Mouse (Mus musculus): Measurements from ENCODE around the gene Arglu1.

The Arglu1 gene

DNA sequence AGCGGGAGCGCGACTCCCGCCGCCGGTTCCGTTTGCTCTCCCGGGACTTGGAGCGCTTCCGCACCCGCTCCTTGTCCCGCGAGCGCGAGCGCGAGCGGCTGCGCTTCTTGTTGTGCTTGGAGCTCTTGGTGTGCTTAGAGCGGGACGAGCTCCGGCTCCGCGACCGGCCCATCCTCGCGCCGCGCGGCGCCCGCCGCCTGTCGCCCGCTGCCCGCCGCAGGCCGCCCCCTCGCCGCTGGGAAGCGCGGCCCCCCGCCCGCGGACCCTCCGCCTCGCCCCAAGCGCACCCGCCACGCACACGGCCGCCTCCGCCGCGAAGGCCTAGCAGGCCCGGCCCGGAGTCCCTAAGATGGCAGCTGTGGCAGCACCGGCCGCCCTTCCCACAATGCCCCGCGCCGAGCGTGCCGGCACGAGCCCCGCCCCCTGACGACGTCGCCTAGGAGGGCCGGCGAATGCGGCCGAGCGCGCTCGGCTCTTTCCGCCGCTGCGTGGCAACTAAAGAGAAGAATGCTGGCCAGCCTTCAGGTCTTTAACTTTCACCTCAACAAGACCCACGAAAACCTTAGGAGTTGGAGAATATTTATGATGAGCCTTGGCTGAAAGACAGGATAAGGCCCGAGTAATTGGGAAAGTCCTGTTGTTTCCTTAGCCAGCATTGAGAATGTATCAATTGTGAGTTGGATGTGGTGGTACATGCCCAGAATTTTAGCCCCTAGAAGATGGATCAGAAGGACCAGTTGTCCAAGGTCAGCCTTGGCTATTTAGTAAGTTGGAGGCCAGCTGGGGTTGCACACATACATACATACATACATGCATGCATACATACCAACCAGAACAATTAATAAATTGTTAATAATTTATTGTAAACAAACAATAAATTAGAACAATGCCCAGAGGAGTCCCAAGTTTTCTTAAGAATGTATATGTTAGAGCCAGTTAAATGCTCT lies at the start of gene Arglu1:
TSS of gene Arglu1 (minus strand) at position 376 of the 947 bp plus-strand sequence.
- peak; percentile 95 for DNase-seq

- no peak for DNase-seq
These were observed 47.0 kb upstream of the Arglu1 start for GRCm38 (mm10) chr8:8737271-8737670.

DNA sequence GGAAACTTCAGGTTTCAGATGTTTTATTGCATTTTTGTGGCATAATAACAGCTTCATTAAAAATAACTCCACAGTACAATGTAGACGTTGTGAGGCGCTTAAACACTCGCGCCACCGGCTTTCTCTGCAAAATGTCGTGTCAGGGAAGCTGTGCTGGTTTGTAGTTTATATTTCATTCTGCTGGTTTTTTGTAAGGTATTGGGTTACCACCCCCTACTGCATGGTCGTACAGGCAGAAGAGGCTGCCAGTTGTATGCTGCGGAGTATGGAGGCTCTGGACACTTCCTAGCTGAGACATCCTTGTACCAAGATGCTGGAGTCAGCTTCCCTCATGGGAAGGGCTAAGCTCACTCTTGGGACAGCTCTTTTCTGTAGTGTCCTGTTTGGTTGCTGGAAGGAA lies 46.5 kb upstream of the Arglu1 start:
- no peak for DNase-seq

GRCm38 (mm10) chr8:8733804-8734203 lies 43.5 kb upstream of the Arglu1 start:
- DNase-seq, result peak; percentile 4

DNA sequence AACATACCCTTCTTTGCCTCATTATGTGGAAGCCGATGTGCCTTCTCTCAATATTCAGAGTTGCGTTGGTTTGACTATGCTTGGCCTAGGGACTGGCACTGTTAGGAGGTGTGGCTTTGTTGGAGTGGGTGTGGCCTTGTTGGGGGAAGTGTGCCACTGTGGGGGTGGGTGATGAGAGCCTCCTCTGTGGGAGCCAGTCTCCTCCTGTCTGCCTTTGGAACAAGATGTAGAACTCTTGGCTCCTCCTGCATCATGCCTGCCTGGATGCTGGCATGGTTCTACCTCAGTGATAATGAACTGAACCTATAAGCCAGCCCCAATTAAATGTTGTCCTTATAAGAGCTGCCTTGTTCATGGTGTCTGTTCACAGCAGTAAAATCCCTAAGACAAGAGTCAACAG lies 38.3 kb upstream of the Arglu1 start:
- no peak for DNase-seq

GRCm38 (mm10) chr8:8726547-8726946 lies 36.2 kb upstream of the Arglu1 start:
- DNase-seq, result no peak

DNA sequence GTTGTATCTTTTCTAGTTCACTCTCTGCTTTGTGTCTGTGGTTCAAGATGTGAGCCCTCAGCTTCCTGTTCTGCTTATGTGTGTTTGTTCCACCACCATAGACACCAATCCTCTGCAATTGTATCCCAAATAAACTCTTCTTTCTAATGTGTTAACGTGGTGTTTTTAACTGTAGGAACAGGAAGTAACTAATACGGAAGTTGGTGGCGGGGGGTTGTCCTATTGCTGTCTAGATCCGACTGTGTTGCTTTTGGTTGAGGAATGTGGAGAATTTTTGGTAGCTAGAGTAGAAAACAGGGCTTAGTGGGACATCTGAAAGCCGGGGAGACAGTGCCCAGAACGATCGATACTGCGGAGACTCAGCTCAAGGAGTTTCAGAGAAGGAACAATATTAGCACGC lies 14.5 kb upstream of the Arglu1 start:
- no peak for DNase-seq

DNA sequence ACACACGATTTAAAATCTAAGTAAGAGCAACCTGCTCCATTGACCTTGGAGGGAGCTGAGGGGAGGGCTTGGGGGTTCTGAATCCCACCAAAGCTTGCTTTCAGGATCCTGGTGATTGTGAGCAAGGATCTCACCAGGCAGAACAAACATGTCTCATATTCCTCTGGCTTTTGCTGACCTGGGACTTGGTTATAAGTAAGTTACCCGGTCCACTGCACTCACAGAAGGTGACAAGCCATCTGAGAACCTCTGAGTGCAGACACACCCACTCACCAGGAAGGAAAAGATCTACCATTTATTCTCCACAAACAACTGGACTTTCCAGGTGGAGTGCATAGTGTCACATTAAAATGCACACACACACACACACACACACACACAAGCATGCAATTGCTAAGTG lies 13.3 kb upstream of the Arglu1 start:
- no peak for DNase-seq

DNA sequence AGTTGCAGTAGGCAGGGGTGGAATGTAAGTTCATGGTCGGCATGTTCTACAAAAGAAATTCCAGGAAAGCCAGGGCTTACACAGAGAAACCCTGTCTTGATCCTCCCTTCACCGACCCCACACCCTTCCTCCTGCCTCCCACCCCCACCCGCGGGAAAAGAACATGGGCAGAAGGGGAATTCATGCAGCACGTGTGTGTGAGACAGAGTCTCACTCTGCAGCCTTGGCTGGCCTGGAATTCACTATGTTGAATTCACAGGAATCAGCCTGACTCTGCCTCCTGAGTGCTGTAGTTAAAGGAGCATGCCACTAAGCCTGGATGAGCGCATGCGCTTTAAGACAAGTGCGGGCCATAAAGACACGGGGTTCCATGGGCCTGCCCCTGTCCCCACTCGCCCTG lies 10.5 kb upstream of the Arglu1 start:
- no peak for DNase-seq

DNA sequence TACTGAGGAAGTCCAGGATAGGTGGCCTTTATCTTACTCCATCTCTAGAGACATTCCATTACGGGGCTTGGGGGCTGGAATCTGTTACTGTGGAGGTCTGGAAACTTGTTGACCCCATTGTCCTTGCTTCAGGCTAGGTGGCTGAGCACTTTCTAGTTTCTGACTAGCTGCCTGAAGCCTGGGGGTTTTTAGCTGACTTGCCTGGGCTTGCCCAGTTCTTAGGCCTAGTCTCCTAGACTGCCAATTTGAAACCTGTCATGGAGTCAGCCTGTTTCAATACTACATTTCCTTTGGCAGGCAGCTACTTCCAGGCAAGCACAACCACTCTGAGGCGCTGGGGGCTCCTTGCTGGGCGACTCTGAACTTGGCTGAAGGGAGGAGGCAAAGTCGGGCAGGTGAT lies 9.9 kb upstream of the Arglu1 start:
- DNase-seq, result no peak

GRCm38 (mm10) chr8:8689454-8690145 lies 721 bp downstream of the Arglu1 start:
- DNase-seq, result peak; percentile 69

- no peak for DNase-seq
These were observed 1.4 kb downstream of the Arglu1 start for GRCm38 (mm10) chr8:8688823-8689453.

GRCm38 (mm10) chr8:8685517-8685916 lies 4.8 kb downstream of the Arglu1 start:
- no peak for DNase-seq

DNA sequence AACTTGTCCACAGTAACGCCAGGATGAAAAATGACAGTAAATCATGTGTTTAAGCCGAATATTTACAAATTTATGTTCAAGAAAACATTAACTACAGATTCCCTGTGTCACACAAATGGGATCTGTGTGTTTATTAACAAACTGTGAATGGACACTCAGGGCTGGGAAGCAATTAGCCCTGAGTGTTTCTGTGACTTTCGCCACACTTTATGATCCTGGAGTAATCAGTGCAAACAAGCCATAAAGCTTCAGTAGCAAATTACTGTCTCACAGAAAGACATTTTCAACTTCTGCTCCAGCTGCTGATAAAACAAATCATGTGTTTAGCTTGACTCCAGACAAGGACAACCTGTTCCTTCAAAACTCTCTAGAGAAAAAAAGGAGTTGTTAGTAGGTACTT lies 7.6 kb downstream of the Arglu1 start:
- no peak for DNase-seq

DNA sequence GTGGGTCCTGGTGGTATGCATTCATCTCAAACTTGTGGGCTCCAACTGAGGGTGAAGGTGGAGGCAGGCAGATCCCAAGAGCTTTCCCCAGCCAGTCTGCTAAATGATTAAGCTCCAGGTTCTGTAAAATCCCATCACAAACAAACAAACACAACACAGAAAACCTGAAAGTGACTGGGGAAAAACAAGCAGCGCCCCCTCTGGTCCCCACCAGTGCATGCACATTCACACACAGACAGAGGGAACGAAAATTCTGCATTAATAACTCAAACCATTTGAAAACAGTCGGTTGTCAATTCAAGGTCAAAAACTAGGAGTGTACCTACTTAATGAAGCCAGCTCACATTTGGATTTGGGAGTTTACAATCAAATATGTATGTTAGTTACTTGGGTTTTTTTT lies 12.1 kb downstream of the Arglu1 start:
- no peak for DNase-seq

DNA sequence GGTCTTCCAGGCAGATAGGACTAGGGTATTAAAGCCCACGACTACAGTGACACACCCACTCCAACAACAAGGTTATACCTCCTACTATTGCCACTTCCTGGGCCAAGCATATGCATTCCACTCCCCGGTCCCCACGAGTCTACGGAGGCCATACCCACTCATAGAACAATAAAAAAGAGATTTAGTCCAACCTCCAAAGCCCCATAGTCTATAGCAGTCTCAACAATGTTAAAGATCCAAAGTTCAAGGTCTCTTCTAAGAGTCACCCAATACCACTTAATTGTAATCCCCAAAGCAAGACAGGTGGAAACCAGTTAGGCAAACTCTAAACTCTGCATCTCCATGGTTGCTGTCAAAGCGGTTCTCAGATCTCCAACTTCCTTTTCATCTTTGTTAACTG lies 15.5 kb downstream of the Arglu1 start:
- DNase-seq, result no peak

DNA sequence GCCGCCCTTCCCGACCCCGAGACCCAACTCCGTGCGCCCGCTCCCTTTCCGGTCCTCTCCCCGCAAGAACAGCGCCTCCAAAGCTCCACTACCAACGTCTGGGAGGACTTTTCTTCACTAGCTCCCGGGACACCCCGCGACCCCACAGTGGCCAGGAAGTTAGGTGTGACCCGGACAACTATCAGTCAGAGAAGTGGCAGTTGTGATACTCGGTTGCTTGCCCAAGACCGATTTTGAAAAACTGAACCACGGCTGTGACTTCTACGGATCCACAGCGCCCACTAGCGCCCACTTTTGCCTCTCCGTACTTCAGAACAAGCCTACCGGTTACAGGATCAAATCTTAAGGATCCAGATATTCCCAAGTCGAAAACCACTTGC lies 28.6 kb downstream of the Arglu1 start:
- DNase-seq, result peak; percentile 68

DNA sequence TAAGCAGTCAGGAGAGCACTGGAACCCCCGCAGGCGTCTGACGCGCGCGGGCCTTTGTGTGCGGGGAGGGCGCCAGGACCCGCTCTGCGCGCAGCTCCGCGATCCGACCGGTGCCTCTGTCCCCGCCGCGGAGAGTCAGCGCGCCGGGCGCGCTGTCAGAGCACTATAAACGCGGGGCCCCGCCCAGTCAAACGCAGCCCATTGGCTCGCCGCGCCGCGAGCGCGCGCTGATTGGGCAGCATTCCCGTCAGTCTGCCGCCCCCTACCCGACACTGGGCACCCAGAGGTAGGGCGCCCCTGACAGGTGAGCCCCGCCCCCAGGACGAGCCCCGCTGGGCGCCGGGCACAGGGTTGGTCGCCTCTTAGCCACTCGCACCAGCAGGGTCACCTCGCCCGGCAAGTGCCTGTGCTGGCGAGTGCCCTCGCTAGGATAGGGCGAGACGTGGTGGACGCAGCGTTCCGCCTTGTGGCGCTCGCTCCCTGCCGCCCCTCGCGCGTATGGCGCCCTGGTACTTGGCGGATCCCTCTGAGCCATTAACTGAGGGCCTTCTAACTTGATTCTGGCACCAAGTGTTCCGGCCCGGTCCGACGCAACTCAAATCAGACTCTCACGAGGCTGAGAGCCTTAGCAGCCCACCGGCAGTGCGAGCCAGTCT lies 29.1 kb downstream of the Arglu1 start, which contains the start of gene Efnb2:
TSS of gene Efnb2 (minus strand) at position 140 of the 656 bp plus-strand sequence.
- peak; percentile 73 for DNase-seq

GRCm38 (mm10) chr8:8660307-8661098 lies 29.8 kb downstream of the Arglu1 start:
- no peak for DNase-seq

DNA sequence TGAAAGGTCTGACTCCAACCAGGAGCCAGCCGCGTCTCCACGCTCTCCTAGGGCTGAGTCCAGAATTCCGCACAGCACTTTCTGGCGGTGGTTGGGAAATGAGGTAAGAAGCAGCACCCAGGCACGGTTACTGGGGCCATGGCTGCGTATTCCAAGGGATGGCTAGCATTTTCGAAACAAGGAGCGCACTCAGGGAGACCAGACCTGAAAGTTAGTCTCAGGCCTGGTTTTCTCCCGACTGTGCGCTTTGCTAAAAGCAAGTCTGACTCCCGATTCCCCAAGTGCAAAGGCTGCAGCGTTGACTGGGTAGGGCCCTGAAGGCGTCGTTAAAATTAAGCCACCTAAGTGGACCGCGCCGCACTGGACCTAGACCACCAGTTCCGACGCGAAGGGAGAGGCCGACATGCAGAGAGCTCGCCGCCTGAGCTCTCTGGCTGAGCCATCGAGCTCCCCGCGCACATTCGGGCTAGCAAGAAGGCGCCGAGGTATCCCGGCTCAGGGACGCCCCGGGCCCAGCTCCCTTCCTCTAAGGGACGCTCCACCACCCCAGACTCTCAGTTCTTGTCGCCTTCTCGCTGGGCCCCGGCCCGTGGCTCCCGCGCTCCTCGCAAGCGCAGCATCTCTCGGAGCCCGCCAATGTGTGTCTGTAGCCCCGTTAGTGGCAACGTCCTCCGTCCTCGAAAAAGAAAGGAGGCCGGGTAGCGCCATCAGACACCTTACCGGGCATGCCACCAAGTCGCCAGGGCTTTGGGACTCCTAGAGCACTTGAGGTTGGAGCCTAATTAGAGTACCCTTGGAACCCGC lies 30.6 kb downstream of the Arglu1 start:
- no peak for DNase-seq

All from cerebellum, adult 11-12 months (tissue).